Comparison of ENCODE assay signal across 15 mouse cellular contexts in the genomic region with DNA sequence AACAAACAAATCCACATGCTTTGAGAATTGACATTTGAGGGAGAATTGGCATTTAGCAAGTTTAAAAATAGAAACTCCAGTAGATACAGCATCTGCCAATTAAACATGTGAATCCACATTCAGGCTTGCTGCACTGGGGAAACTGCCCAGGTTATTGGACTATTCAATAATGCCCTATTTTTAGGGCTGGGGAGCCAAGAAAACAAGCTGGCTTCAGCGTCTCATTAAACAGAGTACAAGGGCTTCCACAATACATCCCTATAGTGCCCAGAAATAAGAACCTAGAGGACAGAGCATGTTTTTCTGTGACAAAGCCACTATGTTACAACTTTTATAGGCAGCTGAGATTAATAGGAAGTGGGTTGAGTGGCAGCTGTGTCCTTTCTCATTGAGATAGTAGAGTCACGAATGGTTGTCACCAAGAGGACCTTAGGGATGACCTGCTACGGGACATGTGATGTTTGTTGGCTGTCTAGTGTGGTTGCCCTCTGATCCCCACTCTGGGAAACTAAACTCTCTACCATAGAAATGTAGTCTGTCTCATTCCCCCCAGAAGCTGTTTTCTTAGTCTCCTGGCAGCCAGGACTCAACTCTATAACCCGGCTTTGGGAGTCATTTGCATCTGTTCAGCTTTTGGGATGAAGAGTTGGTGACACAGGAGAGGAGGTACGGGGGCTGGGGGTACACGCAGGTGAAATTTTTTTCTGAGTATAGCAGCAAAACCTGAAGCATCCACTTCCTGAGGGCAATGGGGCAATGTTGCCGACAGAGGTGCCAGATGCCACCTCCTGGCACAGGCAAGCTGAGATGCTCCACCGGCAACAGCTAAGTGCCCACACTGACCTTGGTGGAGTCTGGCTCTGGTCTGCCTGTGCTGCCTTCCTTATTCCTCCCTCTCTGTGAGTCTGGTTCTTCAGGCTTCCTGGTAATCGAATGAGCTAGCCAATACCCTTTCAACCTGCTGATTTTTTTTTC. TPM values are rescaled to one million over a fixed set of nuclear protein-coding genes. Genes with fewer than 3 reads are reported as not detected.
A peak's percentile ranks its signal among the peaks of the same experiment; 100 is the strongest.
DNase-seq lines count a peak whose midpoint lies in the region; ATAC-seq and TF ChIP-seq lines count a peak whose summit lies in the region.
"Had no signal": no experiment of that assay in that cellular context is flagged by ENCODE, and none has a peak within 500 bp of the region (broad histone marks: within the 10 kb centered on the region; RNA-seq: fewer than 3 reads in every experiment).

No protein-coding gene starts in this region.

- peak; percentile 65 for DNase-seq in gastrocnemius, adult 2 months
- no peak for DNase-seq in gastrocnemius, postnatal 10 days
- DNase-seq in kidney, adult 8-10 months: no peak
- DNase-seq in brain, embryonic 14.5 days (ENCODE audit: low read depth): peak; percentile 84
- DNase-seq in heart, postnatal 4 days: peak; percentile 25
- DNase-seq in embryo, embryonic 9.5 days (ENCODE audit: extremely low spot score): no peak
- DNase-seq: B cell, adult 2 months; cerebellum, adult 11-12 months; right cerebral cortex, postnatal 25 days; thymus, postnatal 25 days had no signal

- intact Hi-C loops in gastrocnemius, adult 2 months (cut with DNase I): loop anchor here (2.0 kb wide), 1 partner anchor 54 kb away; the partner anchor contains the start of gene Usp24

- no peak for TF ChIP-seq POLR2A in brain, embryonic 14.5 days (IDR thresholded peaks at IDR 0.05; ENCODE audit: borderline replicate concordance, extremely low read depth, insufficient read depth, insufficient read length, poor library complexity, severe bottlenecking)

- no peaks in the 10 kb centered on the region for H3K36me3 ChIP-seq in kidney, embryonic 14.5 days (ENCODE audit: control insufficient read depth, insufficient read depth, low read length)
- no peaks in the 10 kb centered on the region for H3K36me3 ChIP-seq in intestine, postnatal 0 days (ENCODE audit: control insufficient read depth, insufficient read depth)
- H3K36me3 ChIP-seq: limb, embryonic 13.5 days; lung, embryonic 15.5 days; midbrain, embryonic 10.5 days had no signal

- no peak for TF ChIP-seq CTCF in gastrocnemius, adult 2 months (IDR thresholded peaks at IDR 0.05)
- no peak for TF ChIP-seq CTCF in brain, embryonic 14.5 days (IDR thresholded peaks at IDR 0.05; ENCODE audit: borderline replicate concordance, extremely low read depth, insufficient read depth, insufficient read length)
- no peak for TF ChIP-seq CTCF in intestine, postnatal 0 days (IDR thresholded peaks at IDR 0.05; ENCODE audit: low read depth)

- peak overlapping the region; percentile 90 for H3K27ac ChIP-seq in gastrocnemius, adult 2 months
- 0 out of 2 replicates have a peak overlapping the region, but pooled peaks have one; percentile 7 for H3K27ac ChIP-seq in kidney, embryonic 14.5 days (ENCODE audit: low read depth, low read length)
- H3K27ac ChIP-seq in intestine, postnatal 0 days (ENCODE audit: low read depth, low read length): no peak overlapping the region
- H3K27ac ChIP-seq: limb, embryonic 13.5 days; lung, embryonic 15.5 days; midbrain, embryonic 10.5 days had no signal

- H3K9ac ChIP-seq in kidney, embryonic 14.5 days (ENCODE audit: low read depth, low read length): no peak overlapping the region
- no peak overlapping the region for H3K9ac ChIP-seq in intestine, postnatal 0 days (ENCODE audit: low read depth, low read length)
- H3K9ac ChIP-seq: limb, embryonic 13.5 days; lung, embryonic 15.5 days had no signal

- H3K4me2 ChIP-seq in kidney, embryonic 14.5 days (replicated peaks; ENCODE audit: low read depth, low read length): no peak overlapping the region
- no peak overlapping the region for H3K4me2 ChIP-seq in intestine, postnatal 0 days (replicated peaks; ENCODE audit: low read depth)
- H3K4me2 ChIP-seq: limb, embryonic 13.5 days; lung, embryonic 15.5 days had no signal

- ATAC-seq in kidney, embryonic 14.5 days (ENCODE audit: low FRiP score, low TSS enrichment): no peak
- ATAC-seq in intestine, postnatal 0 days: no peak

- H3K27me3 ChIP-seq in kidney, embryonic 14.5 days (ENCODE audit: control insufficient read depth, insufficient read depth, low read length): no peaks in the 10 kb centered on the region
- H3K27me3 ChIP-seq in intestine, postnatal 0 days (replicated peaks; ENCODE audit: control insufficient read depth, insufficient read depth, low read length): no peaks in the 10 kb centered on the region
- H3K27me3 ChIP-seq: limb, embryonic 13.5 days; lung, embryonic 15.5 days had no signal

- no peaks in the 10 kb centered on the region for H3K4me1 ChIP-seq in kidney, embryonic 14.5 days (ENCODE audit: control insufficient read depth, insufficient read depth, low read length)
- no peaks in the 10 kb centered on the region for H3K4me1 ChIP-seq in intestine, postnatal 0 days (replicated peaks; ENCODE audit: control insufficient read depth, insufficient read depth, low read length)
- H3K4me1 ChIP-seq: lung, embryonic 15.5 days; midbrain, embryonic 10.5 days had no signal

- WGBS in kidney, embryonic 14.5 days: 73% methylated on average over 9 of the region's 9 CpGs
- 83% methylated on average over 9 of the region's 9 CpGs for WGBS in intestine, postnatal 0 days

- peak overlapping the region; percentile 31 for H3K4me3 ChIP-seq in gastrocnemius, adult 2 months
- no peak overlapping the region for H3K4me3 ChIP-seq in kidney, embryonic 14.5 days (ENCODE audit: low read length)
- H3K4me3 ChIP-seq in intestine, postnatal 0 days (ENCODE audit: low read depth, low read length): no peak overlapping the region
- H3K4me3 ChIP-seq: limb, embryonic 13.5 days; lung, embryonic 15.5 days; midbrain, embryonic 10.5 days had no signal

- no peaks in the 10 kb centered on the region for H3K9me3 ChIP-seq in kidney, embryonic 14.5 days (ENCODE audit: control insufficient read depth, low read length)
- no peaks in the 10 kb centered on the region for H3K9me3 ChIP-seq in intestine, postnatal 0 days (ENCODE audit: control insufficient read depth)
- H3K9me3 ChIP-seq: limb, embryonic 13.5 days; lung, embryonic 15.5 days; midbrain, embryonic 10.5 days had no signal

RNA-seq across cellular contexts. Expression of gene Usp24, which starts 53.0 kb away (rescaled TPM):
- total RNA-seq in gastrocnemius, adult 2 months (2021): 10 to 100 TPM; 62.5 to 69.2 TPM
- 10 to 100 TPM; 39.2 to 41.6 TPM for total RNA-seq in gastrocnemius, postnatal 10 days (2021)
- polyA plus RNA-seq in kidney, embryonic 14.5 days (2014; fragmentation: Nextera tagmentation; extraction: Ambion mirVana): 15.7 and 16.4 TPM in 2 replicates
- polyA plus RNA-seq in brain, embryonic 14.5 days (2012; rRNA removed): 12.9 and 20.7 TPM in 2 replicates
- total RNA-seq in heart, postnatal 4 days (2021): 10 to 100 TPM; 39.2 to 40.3 TPM
- polyA plus RNA-seq in intestine, postnatal 0 days (2015; fragmentation: Nextera tagmentation; extraction: Ambion mirVana): 5.3 and 6.2 TPM in 2 replicates

Comparison
In these comparisons a context has a peak if more than half of its experiments do, and no peak if none do; other contexts are left out.
1. DNase-seq: peak in gastrocnemius, adult 2 months (single experiment), brain, embryonic 14.5 days (single experiment) and heart, postnatal 4 days (single experiment); none in gastrocnemius, postnatal 10 days (single experiment), kidney, adult 8-10 months (0 of 2) and embryo, embryonic 9.5 days (single experiment).